Mouse (Mus musculus) embryo, embryonic 9.5 days (tissue): ENCODE measurements around the gene Prss36.
"Not testable (repeated sequence)": the region's sequence is repeated elsewhere in the genome, so short reads cannot be mapped to it uniquely, and the experiment has no call there.

Source experiments
- DNase-seq: peaks from one replicate; pipeline ENCODE4 v3.0.0-alpha.2; 2017; ENCODE audit errors: extremely low spot score

Prss36 gene

DNA sequence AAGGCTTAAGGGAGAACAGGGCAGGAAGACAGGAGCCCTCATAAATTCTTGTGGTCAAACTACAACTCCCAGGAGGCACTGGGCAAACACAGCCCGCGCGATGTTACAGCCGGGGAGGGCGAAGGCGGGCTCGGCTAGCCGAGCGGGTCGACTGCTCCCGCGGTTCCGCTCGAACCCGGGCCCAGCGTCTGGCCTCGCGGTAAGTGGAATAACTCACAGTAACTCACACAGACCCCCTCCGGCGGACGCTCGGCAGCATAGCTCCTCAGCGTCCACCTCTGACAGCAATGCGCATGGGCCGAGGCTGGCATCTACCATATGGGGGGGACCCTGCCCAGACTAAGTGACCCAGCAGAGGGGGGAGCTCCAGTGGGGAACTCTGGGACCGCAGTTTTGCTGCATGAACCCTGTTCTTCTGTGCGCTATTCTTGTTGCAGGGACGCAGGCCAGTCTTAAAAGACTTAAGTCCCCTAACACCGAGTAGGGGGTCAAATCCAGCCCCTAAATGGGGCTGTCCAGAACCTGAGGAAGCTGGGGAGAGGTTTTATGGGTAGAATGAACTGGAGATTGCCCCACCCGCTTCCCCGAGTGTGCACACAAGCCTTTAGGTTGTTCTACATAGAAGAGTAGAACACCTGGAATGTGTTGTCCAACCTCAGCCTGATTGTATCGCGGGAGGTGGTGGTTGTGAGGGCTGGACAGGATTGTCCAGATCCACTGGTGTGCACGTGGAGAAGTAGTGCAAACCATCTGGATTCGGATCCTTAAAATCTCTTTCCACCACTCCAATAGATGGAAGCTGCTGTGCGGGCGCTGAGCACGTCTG lies 42.3 kb downstream of the Prss36 start, which contains the start of gene Bckdk:
Gene Bckdk (plus strand): TSS at position 112 of the 826 bp plus-strand sequence.
- peak; percentile 80 for DNase-seq

- DNase-seq = no peak
Observed at GRCm38 (mm10) chr7:127901772-127902171, 44.8 kb downstream of the Prss36 start.

GRCm38 (mm10) chr7:127899997-127900396 lies 46.5 kb downstream of the Prss36 start:
- DNase-seq = no peak

DNA sequence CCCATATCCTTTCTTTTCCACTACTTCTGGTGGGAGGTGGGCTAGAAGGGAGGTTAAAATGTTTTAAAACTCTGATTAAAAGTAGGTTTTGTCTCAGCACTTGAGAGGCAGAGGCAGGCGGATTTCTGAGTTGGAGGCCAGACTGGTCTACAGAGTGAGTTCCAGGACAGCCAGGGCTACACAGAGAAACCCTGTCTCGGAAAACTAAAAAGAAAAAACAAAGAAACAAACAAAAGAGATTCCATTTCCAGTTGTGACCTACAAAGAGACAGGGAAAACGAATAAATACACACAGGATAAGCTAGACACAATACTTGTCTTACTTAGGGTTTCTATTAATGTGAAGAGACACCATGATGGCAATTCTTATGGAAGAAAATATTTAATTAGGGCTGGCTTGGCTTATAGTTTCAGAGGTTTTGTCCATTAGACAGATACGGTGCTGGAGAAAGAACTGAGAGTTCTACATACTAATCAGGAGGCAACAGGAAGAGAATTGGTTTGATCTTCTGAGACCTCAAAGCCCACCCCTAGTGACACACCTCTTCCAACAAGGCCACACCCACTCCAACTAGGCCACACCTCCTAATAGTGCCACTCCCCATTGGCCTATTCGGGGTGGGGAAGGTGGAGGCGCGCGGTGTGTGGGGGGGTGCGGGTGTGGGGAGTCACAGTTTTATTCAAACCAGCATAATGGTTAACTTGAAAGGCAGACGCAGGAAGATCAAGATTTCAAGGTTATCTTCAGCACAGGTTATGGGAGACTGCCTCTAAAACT lies 48.2 kb downstream of the Prss36 start:
- no peak for DNase-seq

GRCm38 (mm10) chr7:127897542-127897941 lies 49.0 kb downstream of the Prss36 start:
- no peak for DNase-seq

DNA sequence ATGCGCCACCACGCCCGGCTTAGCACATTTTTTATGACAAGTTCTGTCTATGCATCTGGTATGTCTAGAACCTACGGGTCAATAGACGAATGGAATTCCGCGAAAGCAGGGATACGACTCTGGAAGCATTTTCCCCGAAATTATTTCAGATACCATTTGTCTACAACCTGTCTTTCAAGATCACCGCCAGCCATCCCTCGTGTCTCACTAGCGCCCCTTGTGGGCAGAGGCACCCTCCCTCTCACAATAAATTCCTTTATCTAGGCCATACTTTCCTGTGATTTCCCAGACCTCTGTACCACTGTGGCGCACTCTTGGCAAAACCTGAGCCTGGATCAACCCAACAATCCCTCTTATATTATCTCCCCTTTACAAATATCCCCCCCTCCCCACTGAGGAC lies 50.1 kb downstream of the Prss36 start:
- peak; percentile 39 for DNase-seq

GRCm38 (mm10) chr7:127895891-127896290 lies 50.6 kb downstream of the Prss36 start:
- DNase-seq = not testable (repeated sequence)

DNA sequence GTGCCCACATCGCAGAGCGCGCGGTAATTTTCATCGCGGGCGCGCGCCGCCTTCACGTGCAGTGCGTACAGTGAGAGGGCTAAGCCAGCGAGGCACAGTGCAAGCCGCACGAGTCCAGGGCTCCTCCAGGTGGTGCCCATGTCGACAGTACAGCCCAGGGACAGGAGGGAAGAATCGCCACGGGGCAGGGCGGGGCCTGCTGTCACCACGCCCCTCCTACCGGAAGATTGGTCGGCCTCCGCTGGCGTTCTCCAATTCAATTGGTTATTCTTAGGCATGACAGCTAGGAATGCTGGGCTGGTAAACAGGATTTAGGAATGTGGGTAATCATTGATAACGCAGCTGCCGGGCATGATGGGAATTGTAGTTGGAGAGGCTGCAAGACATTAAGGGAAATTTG lies 51.1 kb downstream of the Prss36 start, which contains the start of the genes Gm21974 and Vkorc1:
Gene Gm21974 (minus strand): TSS at position 13 of the 400 bp plus-strand sequence.
Gene Vkorc1 (minus strand): TSS at position 176 of the 400 bp plus-strand sequence.
- DNase-seq = peak; percentile 94

- DNase-seq = no peak
Observed at GRCm38 (mm10) chr7:127894480-127894879, 52.0 kb downstream of the Prss36 start.

- DNase-seq = no peak
Observed at GRCm38 (mm10) chr7:127890798-127891197, 55.7 kb downstream of the Prss36 start, which contains the start of gene Prss53. Gene Prss53 (minus strand): TSS chr7:127890970.

GRCm38 (mm10) chr7:127888821-127889220 lies 57.7 kb downstream of the Prss36 start:
- no peak for DNase-seq

GRCm38 (mm10) chr7:127887781-127888180 lies 58.7 kb downstream of the Prss36 start:
- no peak for DNase-seq

DNA sequence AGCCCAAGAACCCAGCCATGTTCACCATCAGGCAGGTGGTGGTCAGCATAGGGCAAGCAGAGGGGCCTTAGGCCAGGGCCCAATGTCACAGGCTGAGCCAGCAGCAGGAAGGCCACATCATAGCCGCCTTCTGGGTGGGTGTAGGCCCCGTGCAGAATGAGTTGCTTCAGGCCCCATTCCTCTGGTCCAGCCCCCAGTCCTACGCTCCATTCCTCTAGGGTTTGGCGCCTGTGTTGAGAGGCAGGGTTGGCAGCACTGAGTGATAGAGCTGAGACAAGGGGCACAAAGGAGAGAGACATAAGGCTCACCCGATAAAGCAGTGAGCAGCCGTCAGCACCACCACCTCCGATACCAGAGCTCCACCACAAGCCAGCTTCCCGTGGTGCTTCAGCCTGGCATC lies 59.3 kb downstream of the Prss36 start:
- DNase-seq = no peak

DNA sequence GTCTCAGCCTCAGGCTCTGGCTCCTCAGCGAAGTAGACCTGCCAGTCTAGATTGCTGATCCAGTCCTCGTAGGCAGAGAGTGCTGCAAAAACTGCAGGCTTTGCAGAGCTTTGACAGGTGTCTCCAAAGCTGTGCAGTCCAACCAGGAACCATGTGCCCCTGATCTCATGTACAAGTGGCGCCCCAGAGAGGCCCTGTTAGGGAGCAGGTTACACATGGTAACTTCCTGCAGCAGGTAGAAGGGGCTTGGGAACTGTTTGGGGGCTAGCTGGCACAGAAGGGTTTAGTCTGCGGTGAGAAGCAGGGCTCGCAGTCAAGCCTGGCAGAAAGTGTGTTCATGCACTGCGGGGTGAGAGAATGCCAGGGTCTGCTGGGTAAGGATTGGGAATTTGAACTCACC lies 60.0 kb downstream of the Prss36 start:
- no peak for DNase-seq

- no peak for DNase-seq
Observed at GRCm38 (mm10) chr7:127885951-127886350, 60.6 kb downstream of the Prss36 start.
